Comparison of ENCODE assay signal across 8 mouse cellular contexts in the genomic region with DNA sequence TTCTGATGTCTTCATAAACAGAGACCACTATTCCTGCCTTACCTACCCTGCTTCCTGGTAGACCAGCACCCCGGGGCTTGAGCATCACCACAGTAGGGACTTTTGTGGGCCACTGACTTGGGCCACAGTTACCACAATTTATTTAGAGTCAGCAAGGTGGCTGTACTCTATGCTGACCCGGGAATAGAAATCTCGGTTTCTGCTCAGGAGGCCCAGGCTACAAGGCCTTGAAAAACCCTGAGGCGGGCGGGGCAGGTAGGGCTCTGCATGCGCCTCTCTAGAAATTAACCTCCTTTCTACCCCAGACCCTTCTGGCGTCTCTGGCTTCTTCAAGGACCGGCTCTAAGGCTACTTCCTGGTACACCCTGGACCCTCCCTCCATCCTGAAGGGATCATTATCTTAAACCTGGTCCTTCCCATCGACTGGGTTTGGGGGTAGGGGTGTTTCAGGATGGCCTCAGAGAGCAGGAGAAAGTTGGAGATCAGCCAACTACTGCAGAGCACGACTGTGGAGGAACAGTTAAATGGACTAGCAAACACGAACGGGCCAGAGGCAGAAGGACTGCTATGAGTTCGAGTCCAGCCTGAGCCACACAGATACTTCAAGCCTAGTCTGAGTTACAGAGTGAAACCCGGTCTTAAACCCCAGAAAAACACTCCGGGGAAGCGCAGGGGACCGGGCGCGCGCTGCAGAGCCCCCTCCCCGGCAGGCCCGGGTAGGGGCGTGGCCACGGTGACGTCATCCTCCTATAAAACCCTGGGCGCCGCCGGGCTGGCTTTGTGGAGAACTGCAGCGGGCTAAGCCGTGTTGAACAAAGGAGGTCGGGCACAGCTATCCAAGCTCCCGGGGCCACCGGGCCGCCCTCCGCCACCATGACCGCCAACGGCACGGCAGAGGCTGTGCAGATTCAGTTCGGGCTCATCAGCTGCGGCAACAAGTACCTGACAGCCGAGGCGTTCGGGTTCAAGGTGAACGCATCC. TPM values are rescaled to one million over a fixed set of nuclear protein-coding genes. Genes with fewer than 3 reads are reported as not detected.
DNase-seq lines count a peak whose midpoint lies in the region; ATAC-seq and TF ChIP-seq lines count a peak whose summit lies in the region.

A gene (plus strand): TSS at position 768 of the 981 bp plus-strand sequence.

- peak; percentile 94 for DNase-seq in Muller cell, postnatal 12 days (ENCODE audit: inconsistent ontology term)
- DNase-seq in cerebellum, adult 8-10 months: peak; percentile 49
- DNase-seq in frontal cortex, adult 2 months (ENCODE audit: extremely low spot score in 1 of 2, low spot score in 1 of 2): peak in 1 of 2 experiments; percentile 96
- DNase-seq in heart, postnatal 4 days: peak; percentile 95
- peak; percentile 78 to 92 for DNase-seq in layer of hippocampus, adult 8-10 months (ENCODE audit: low spot score in 2 of 2)
- DNase-seq in lung, embryonic 14.5 days: peak; percentile 97
- peak; percentile 89 for DNase-seq in ovary, postnatal 36 days (ENCODE audit: low spot score)
- DNase-seq in thymus, postnatal 4 days: peak; percentile 92

- ATAC-seq in lung, embryonic 14.5 days (ENCODE audit: insufficient read depth): peak; percentile 64

- H3K27me3 ChIP-seq in lung, embryonic 14.5 days (ENCODE audit: insufficient read depth, low read length): no peaks in the 10 kb centered on the region

- WGBS in lung, embryonic 14.5 days: 7% methylated on average over 44 of the region's 44 CpGs

- H3K4me2 ChIP-seq in lung, embryonic 14.5 days: peak within 1 kb of the TSS; percentile 89

- H3K9ac ChIP-seq in lung, embryonic 14.5 days: peak within 1 kb of the TSS; percentile 96

- peak; percentile 51 for TF ChIP-seq CTCF in lung, embryonic 14.5 days (IDR thresholded peaks at IDR 0.05; ENCODE audit: low read depth)

- no peaks in the 10 kb centered on the region for H3K9me3 ChIP-seq in lung, embryonic 14.5 days (ENCODE audit: low read depth, low read length)

- H3K27ac ChIP-seq in lung, embryonic 14.5 days (ENCODE audit: low read depth): peak within 1 kb of the TSS; percentile 99

- H3K4me3 ChIP-seq in lung, embryonic 14.5 days (ENCODE audit: low read depth, low read length): peak within 1 kb of the TSS; percentile 69

- H3K36me3 ChIP-seq in lung, embryonic 14.5 days (ENCODE audit: insufficient read depth): no peaks in the 10 kb centered on the region; the same call in 1 of the 2 replicates

- peaks cover 8% of the 10 kb centered on the region; the same call in 1 of the 2 replicates for H3K4me1 ChIP-seq in lung, embryonic 14.5 days (ENCODE audit: insufficient read depth)

RNA-seq across cellular contexts. Expression of the gene that starts here (rescaled TPM):
- polyA plus RNA-seq in frontal cortex, adult 2 months (2012; rRNA removed): 304 and 315 TPM in 2 replicates
- total RNA-seq in heart, postnatal 4 days (2021): 100 to 1,000 TPM; 145 to 173 TPM
- 100 to 1,000 TPM; 150 to 174 (median 163) TPM for total RNA-seq in layer of hippocampus, adult 8-10 months (2022)
- 331 and 347 TPM in 2 replicates for polyA plus RNA-seq in lung, embryonic 14.5 days (2014; fragmentation: Nextera tagmentation; extraction: Ambion mirVana)
